ENCODE assay signal across 25 mouse cellular contexts in genomic region chrX:64056776-64057175, GRCm38 (mm10).
A peak's percentile ranks its signal among the peaks of the same experiment; 100 is the strongest.
DNase-seq lines count a peak whose midpoint lies in the region; ATAC-seq lines count a peak whose summit lies in the region.
"Had no signal": no experiment of that assay in that cellular context is flagged by ENCODE, and none has a peak within 500 bp of the region (broad histone marks: within the 10 kb centered on the region; RNA-seq: fewer than 3 reads in every experiment).

No protein-coding gene starts in this region.

- H3K27me3 ChIP-seq in forebrain, embryonic 14.5 days (replicated peaks; ENCODE audit: control insufficient read depth, insufficient read depth, low read length) = no peaks in the 10 kb centered on the region
- H3K27me3 ChIP-seq in forebrain, embryonic 16.5 days (replicated peaks; ENCODE audit: control insufficient read depth, insufficient read depth, low read length) = no peaks in the 10 kb centered on the region
- H3K27me3 ChIP-seq in midbrain, embryonic 14.5 days (ENCODE audit: control insufficient read depth, insufficient read depth, low read length) = no peaks in the 10 kb centered on the region
- H3K27me3 ChIP-seq in midbrain, embryonic 11.5 days (ENCODE audit: control insufficient read depth, insufficient read depth, low read length) = no peaks in the 10 kb centered on the region
- no peaks in the 10 kb centered on the region for H3K27me3 ChIP-seq in embryonic facial prominence, embryonic 10.5 days (replicated peaks; ENCODE audit: low read depth, poor library complexity, severe bottlenecking)
- H3K27me3 ChIP-seq: heart, embryonic 15.5 days; hindbrain, embryonic 12.5 days; liver, embryonic 12.5 days; megakaryocyte, embryonic 14.5 days had no signal

- no peak overlapping the region for H3K27ac ChIP-seq in forebrain, embryonic 14.5 days (ENCODE audit: low read depth, low read length)
- no peak overlapping the region for H3K27ac ChIP-seq in forebrain, embryonic 16.5 days (ENCODE audit: low read length)
- no peak overlapping the region for H3K27ac ChIP-seq in midbrain, embryonic 14.5 days (replicated peaks; ENCODE audit: low read depth, low read length)
- no peak overlapping the region for H3K27ac ChIP-seq in midbrain, embryonic 11.5 days (ENCODE audit: low read depth, low read length)
- no peak overlapping the region for H3K27ac ChIP-seq in embryonic facial prominence, embryonic 10.5 days (replicated peaks)
- H3K27ac ChIP-seq: heart, embryonic 15.5 days; hindbrain, embryonic 12.5 days; liver, embryonic 12.5 days had no signal

- H3K4me1 ChIP-seq in forebrain, embryonic 14.5 days (ENCODE audit: control insufficient read depth, insufficient read depth, low read length) = no peaks in the 10 kb centered on the region
- no peaks in the 10 kb centered on the region for H3K4me1 ChIP-seq in forebrain, embryonic 16.5 days (replicated peaks; ENCODE audit: control insufficient read depth, insufficient read depth, low read length)
- no peaks in the 10 kb centered on the region for H3K4me1 ChIP-seq in midbrain, embryonic 14.5 days (ENCODE audit: control insufficient read depth, insufficient read depth, low read length)
- H3K4me1 ChIP-seq in midbrain, embryonic 11.5 days (ENCODE audit: control insufficient read depth, insufficient read depth, low read length) = no peaks in the 10 kb centered on the region
- H3K4me1 ChIP-seq in embryonic facial prominence, embryonic 10.5 days = no peaks in the 10 kb centered on the region
- H3K4me1 ChIP-seq: heart, embryonic 15.5 days; hindbrain, embryonic 12.5 days; liver, embryonic 12.5 days; megakaryocyte, embryonic 14.5 days had no signal

- no peak overlapping the region for H3K9ac ChIP-seq in forebrain, embryonic 14.5 days (ENCODE audit: low read length)
- no peak overlapping the region for H3K9ac ChIP-seq in forebrain, embryonic 16.5 days (replicated peaks; ENCODE audit: low read depth, low read length)
- H3K9ac ChIP-seq in midbrain, embryonic 14.5 days (replicated peaks; ENCODE audit: low read length) = no peak overlapping the region
- H3K9ac ChIP-seq in midbrain, embryonic 11.5 days (ENCODE audit: low read length) = no peak overlapping the region
- H3K9ac ChIP-seq: heart, embryonic 15.5 days; hindbrain, embryonic 12.5 days; liver, embryonic 12.5 days had no signal

- H3K36me3 ChIP-seq in forebrain, embryonic 14.5 days (ENCODE audit: control insufficient read depth, insufficient read depth, low read length) = no peaks in the 10 kb centered on the region
- H3K36me3 ChIP-seq in forebrain, embryonic 16.5 days (ENCODE audit: control insufficient read depth, insufficient read depth) = no peaks in the 10 kb centered on the region
- no peaks in the 10 kb centered on the region for H3K36me3 ChIP-seq in midbrain, embryonic 14.5 days (ENCODE audit: control insufficient read depth, insufficient read depth, low read length)
- H3K36me3 ChIP-seq in midbrain, embryonic 11.5 days (ENCODE audit: control insufficient read depth, insufficient read depth, low read length) = no peaks in the 10 kb centered on the region
- no peaks in the 10 kb centered on the region for H3K36me3 ChIP-seq in embryonic facial prominence, embryonic 10.5 days (replicated peaks)
- H3K36me3 ChIP-seq: heart, embryonic 15.5 days; hindbrain, embryonic 12.5 days; liver, embryonic 12.5 days had no signal

- no peaks in the 10 kb centered on the region for H3K9me3 ChIP-seq in forebrain, embryonic 14.5 days (replicated peaks; ENCODE audit: control insufficient read depth, low read length)
- no peaks in the 10 kb centered on the region for H3K9me3 ChIP-seq in forebrain, embryonic 16.5 days (ENCODE audit: control insufficient read depth, low read length)
- no peaks in the 10 kb centered on the region for H3K9me3 ChIP-seq in midbrain, embryonic 14.5 days (ENCODE audit: control insufficient read depth, low read length)
- no peaks in the 10 kb centered on the region for H3K9me3 ChIP-seq in midbrain, embryonic 11.5 days (ENCODE audit: control insufficient read depth, low read length)
- no peaks in the 10 kb centered on the region for H3K9me3 ChIP-seq in embryonic facial prominence, embryonic 10.5 days
- H3K9me3 ChIP-seq: heart, embryonic 15.5 days; hindbrain, embryonic 12.5 days; liver, embryonic 12.5 days; megakaryocyte, embryonic 14.5 days had no signal

- DNase-seq in forebrain, embryonic 14.5 days (ENCODE audit: low spot score) = peak; percentile 7
- peak; percentile 63 for DNase-seq in midbrain, embryonic 14.5 days
- no peak for DNase-seq in midbrain, embryonic 11.5 days (ENCODE audit: low spot score, missing footprints)
- DNase-seq in brain, adult 2 months (ENCODE audit: low read depth, low spot score) = peak; percentile 47
- DNase-seq in embryonic facial prominence, embryonic 10.5 days (ENCODE audit: low spot score) = peak; percentile 7
- DNase-seq in layer of hippocampus, adult 18-20 months (ENCODE audit: low spot score in 2 of 2) = no peak
- no peak for DNase-seq in right cerebral cortex, postnatal 4 days
- DNase-seq: adrenal gland, postnatal 14 days; cerebellum, adult 8-10 months; cerebellum, postnatal 25 days; gastrocnemius, postnatal 14 days; kidney, adult 11 months; kidney, postnatal 14 days; lung, adult 18-20 months; lung, postnatal 4 days; thymus, adult 2 months; thymus, postnatal 36 days had no signal

- H3K4me2 ChIP-seq in forebrain, embryonic 14.5 days (ENCODE audit: low read length) = no peak overlapping the region
- no peak overlapping the region for H3K4me2 ChIP-seq in forebrain, embryonic 16.5 days (ENCODE audit: low read length)
- no peak overlapping the region for H3K4me2 ChIP-seq in midbrain, embryonic 14.5 days (ENCODE audit: low read length)
- H3K4me2 ChIP-seq in midbrain, embryonic 11.5 days = no peak overlapping the region
- H3K4me2 ChIP-seq: heart, embryonic 15.5 days; hindbrain, embryonic 12.5 days; liver, embryonic 12.5 days had no signal

- 46% methylated on average over 1 of the region's 1 CpGs for WGBS in forebrain, embryonic 14.5 days
- 17% methylated on average over 1 of the region's 1 CpGs for WGBS in forebrain, embryonic 16.5 days
- 34% methylated on average over 1 of the region's 1 CpGs for WGBS in midbrain, embryonic 14.5 days
- WGBS in midbrain, embryonic 11.5 days = 54% methylated on average over 1 of the region's 1 CpGs
- WGBS in embryonic facial prominence, embryonic 10.5 days = 55% methylated on average over 1 of the region's 1 CpGs

- no peak overlapping the region for H3K4me3 ChIP-seq in forebrain, embryonic 14.5 days (ENCODE audit: low read depth, low read length)
- no peak overlapping the region for H3K4me3 ChIP-seq in forebrain, embryonic 16.5 days (replicated peaks; ENCODE audit: low read length)
- H3K4me3 ChIP-seq in midbrain, embryonic 14.5 days (replicated peaks; ENCODE audit: low read depth, low read length) = no peak overlapping the region
- H3K4me3 ChIP-seq in midbrain, embryonic 11.5 days (ENCODE audit: low read depth, low read length) = no peak overlapping the region
- H3K4me3 ChIP-seq in embryonic facial prominence, embryonic 10.5 days = no peak overlapping the region
- H3K4me3 ChIP-seq: heart, embryonic 15.5 days; hindbrain, embryonic 12.5 days; liver, embryonic 12.5 days; megakaryocyte, embryonic 14.5 days had no signal

- no peak for ATAC-seq in forebrain, embryonic 14.5 days
- no peak for ATAC-seq in forebrain, embryonic 16.5 days
- ATAC-seq in midbrain, embryonic 14.5 days (ENCODE audit: low FRiP score, low TSS enrichment) = no peak
- no peak for ATAC-seq in midbrain, embryonic 11.5 days (ENCODE audit: low FRiP score)
- ATAC-seq: inflammation-experienced regulatory T-cells, adult 6 months; liver, embryonic 12.5 days; lung, postnatal 0 days; Patski had no signal

Comparison
In these comparisons a context has a peak if more than half of its experiments do, and no peak if none do; other contexts are left out.
1. DNase-seq: peak in forebrain, embryonic 14.5 days (single experiment), midbrain, embryonic 14.5 days (single experiment), brain, adult 2 months (single experiment) and embryonic facial prominence, embryonic 10.5 days (single experiment); none in midbrain, embryonic 11.5 days (single experiment), layer of hippocampus, adult 18-20 months (0 of 2) and right cerebral cortex, postnatal 4 days (single experiment).